Mouse (Mus musculus) lung, postnatal 0 days (tissue): ENCODE data around the gene Zbtb38.

Experiments
- CTCF ChIP-seq: IDR thresholded peaks from 2 replicates; pipeline ENCODE4 v1.5.1; 2016; ENCODE audit warnings: antibody characterized with exemption, mild to moderate bottlenecking
- EP300 ChIP-seq: IDR thresholded peaks from 2 replicates; pipeline ENCODE4 v1.6.1; 2016; ENCODE audit warnings: antibody characterized with exemption, mild to moderate bottlenecking, control low read depth

DNA sequence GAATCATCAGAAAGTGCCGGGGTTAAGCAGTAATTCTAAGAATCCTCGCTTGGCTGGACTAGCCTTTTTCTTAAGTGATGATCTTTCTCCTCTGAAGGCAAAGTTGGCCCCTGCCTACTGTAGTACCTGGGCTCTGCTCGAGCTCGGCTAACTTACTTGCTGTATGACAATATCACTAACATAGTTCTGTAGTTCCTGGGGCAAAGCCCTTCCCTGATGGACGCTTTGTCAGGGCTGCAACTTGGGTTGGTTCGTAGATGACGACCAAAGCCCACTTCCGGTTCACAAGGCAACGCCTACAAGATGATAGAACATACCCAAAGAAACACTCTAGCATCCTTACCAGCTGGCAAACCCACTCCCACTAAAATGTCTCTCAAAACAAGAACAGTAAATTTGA lies 47.7 kb downstream of the Zbtb38 start:
- TF ChIP-seq EP300 (no peak), CTCF (no peak)
